In the genomic region with DNA sequence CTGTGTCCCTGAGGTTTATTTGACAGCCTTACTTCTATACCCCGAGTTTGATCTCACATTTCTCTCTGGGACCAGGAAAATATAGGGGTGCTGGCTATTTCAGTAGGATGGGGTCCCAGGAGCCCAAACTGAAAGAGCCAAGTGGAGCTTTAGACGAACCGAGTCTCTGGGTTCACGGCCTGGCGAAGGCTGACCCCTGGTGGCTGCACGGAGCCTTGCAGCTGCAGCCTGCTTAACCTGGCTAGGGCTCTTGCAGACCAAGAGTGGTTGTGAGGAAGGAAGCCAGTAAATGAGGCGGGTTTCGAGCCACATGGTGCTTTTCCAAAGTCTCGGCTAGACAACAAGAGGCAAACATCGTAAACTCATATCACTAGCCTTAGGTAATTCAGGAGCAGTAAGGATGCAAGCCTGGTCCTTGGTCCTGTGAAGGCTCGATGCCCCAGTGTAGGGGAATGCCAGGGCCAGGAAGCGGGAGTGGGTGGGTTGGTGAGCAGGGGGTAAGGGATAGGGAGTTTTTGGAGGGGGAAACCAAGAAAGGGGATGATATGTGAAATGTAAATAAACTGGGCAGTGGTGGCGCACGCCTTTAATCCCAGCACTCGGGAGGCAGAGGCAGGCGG, we compare ENCODE assay signal across 9 mouse cellular contexts. TPM values are rescaled to one million over a fixed set of nuclear protein-coding genes. Genes with fewer than 3 reads are reported as not detected.
A peak's percentile ranks its signal among the peaks of the same experiment; 100 is the strongest.
DNase-seq lines count a peak whose midpoint lies in the region; ATAC-seq and TF ChIP-seq lines count a peak whose summit lies in the region.
"Had no signal": no experiment of that assay in that cellular context is flagged by ENCODE, and none has a peak within 500 bp of the region (broad histone marks: within the 10 kb centered on the region; RNA-seq: fewer than 3 reads in every experiment).

No protein-coding gene starts in this region.

- 0 out of 2 replicates have a peak, but pooled peaks cover 4% of the 10 kb centered on the region for H3K9me3 ChIP-seq in megakaryocyte, embryonic 14.5 days

- TF ChIP-seq CTCF in left cerebral cortex, adult 2 months (IDR thresholded peaks at IDR 0.05) = peak; percentile 100

- no peaks in the 10 kb centered on the region for H3K27me3 ChIP-seq in megakaryocyte, embryonic 14.5 days (replicated peaks)

- H3K4me1 ChIP-seq in megakaryocyte, embryonic 14.5 days = 0 out of 2 replicates have a peak, but pooled peaks cover 4% of the 10 kb centered on the region

- no peak overlapping the region for H3K27ac ChIP-seq in left cerebral cortex, adult 2 months

- no peaks in the 10 kb centered on the region for H3K36me3 ChIP-seq in megakaryocyte, embryonic 14.5 days (replicated peaks; ENCODE audit: low read length)

- H3K4me3 ChIP-seq in left cerebral cortex, adult 2 months = no peak overlapping the region
- peak overlapping the region; percentile 78 for H3K4me3 ChIP-seq in megakaryocyte, embryonic 14.5 days (replicated peaks)

- DNase-seq in T-cell, adult 2 months (ENCODE audit: low spot score) = peak; percentile 62
- DNase-seq in cerebellum, adult 9-10 months = peak; percentile 85
- peak; percentile 35 to 91 for DNase-seq in frontal cortex, adult 2 months (ENCODE audit: extremely low spot score in 1 of 2, low spot score in 1 of 2)
- DNase-seq in left cerebral cortex, adult 2 months (ENCODE audit: extremely low spot score in 1 of 2, low spot score in 2 of 2) = peak; percentile 77 to 89
- peak; percentile 76 for DNase-seq in right cerebral cortex, postnatal 14 days
- peak; percentile 65 to 73 for DNase-seq in urinary bladder, postnatal 36 days (ENCODE audit: low spot score in 2 of 2)

- ATAC-seq in inflammation-experienced regulatory T-cells, adult 6 months = peak; percentile 91

- intact Hi-C loops in left cerebral cortex, adult 2 months (cut with DNase I) = loop anchor here (1.0 to 5.0 kb wide), 3 partner anchors 67 to 347 kb away; no protein-coding TSS in a partner anchor

RNA-seq across cellular contexts. Expression of a gene that starts 25.8 kb away (rescaled TPM):
- polyA plus RNA-seq in frontal cortex, adult 2 months (2012; rRNA removed) = 8.6 and 8.7 TPM in 2 replicates
- polyA plus RNA-seq in inflammation-experienced regulatory T-cells, adult 6 months (2017; shearing (Covaris generic)) = 10 to 100 TPM; 12.3 to 15.8 (median 15.0) TPM
- total RNA-seq in left cerebral cortex, adult 2 months (2021) = 10 to 100 TPM; 14.4 to 15.4 TPM
- polyA plus RNA-seq in megakaryocyte, embryonic 14.5 days (2012; ENCODE audit: insufficient read depth, low replicate concordance) = 0.38 and 2.5 TPM in 2 replicates

RNA-seq across cellular contexts. Expression of a gene that starts 28.3 kb away (rescaled TPM):
- not detected in 2 replicates for polyA plus RNA-seq in frontal cortex, adult 2 months (2012; rRNA removed)
- not detected for polyA plus RNA-seq in inflammation-experienced regulatory T-cells, adult 6 months (2017; shearing (Covaris generic))
- total RNA-seq in left cerebral cortex, adult 2 months (2021) = not detected
- polyA plus RNA-seq in megakaryocyte, embryonic 14.5 days (2012; ENCODE audit: insufficient read depth, low replicate concordance) = not detected in 2 replicates
- polyA plus RNA-seq: stomach, embryonic 14.5 days had no signal
